Mouse (Mus musculus): ENCODE data around the gene Slc8a1.

Slc8a1 gene

DNA sequence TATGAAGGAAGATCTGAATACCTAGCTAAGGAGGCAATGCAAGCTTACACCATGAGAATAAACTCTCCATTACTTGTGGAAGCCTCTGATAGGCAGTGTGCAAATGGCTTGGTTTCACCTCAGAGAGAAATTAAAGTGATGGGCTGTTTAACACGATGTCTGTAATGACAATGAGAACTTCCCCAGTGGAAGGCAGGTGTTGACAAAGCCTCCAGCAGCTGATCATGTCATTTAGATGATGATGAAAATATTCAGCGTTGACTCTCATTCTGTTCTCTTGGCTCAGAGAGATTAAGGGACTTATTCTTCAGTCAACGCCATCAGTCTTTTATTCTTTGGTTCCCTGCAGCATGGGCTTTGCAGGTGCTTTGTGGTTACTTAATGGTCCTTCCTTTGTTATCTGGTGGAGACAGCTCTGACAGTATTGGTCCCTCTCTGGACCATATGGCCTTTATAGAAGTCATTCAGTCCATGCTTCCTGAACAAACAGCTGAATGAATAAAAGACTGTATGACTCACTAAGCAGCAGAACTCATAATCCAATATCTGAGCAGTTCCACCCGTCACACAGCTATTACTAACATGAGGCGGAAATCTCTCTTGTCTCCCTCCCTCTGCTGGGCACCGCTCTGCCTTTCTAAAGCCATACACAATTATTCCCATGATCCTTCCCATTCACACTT lies 184.0 kb downstream of the Slc8a1 start:
- no peak for DNase-seq (ENCODE audit: low spot score)

DNA sequence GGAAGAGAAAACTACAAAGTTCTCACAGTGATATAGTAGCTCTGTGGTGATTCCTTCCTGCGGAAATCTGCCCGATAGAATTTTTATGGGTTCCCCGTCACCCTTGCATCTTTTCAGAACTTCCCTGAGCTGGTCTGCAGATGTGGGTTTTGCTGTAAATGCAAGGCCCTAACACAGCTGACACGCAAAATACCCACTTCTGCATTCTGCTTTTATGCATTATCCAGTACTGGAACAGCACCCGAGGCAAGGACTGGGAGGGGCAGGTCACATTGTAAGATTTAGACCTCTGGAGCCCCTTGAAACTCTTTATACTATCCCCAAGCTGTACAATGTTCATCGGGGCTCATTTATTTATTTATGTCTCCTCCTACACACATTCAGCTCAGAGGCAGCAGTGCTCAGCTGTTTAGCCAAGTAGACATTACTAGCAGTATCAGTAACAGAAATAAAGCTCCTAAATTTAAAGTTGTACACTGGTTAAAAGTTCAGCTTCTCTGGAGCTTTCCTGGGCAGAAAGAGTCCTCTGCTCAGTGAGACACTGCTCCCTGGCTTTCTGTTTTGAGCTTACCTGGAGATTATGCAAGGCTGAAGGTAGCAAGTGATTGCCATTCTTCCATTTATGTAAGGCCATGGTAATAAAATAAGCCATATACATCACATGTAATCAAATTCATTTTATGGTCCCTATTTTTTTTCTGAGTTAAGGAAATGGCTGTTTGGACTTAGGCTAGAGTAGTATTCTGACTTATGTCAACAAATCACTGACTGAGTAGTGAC lies 186.1 kb downstream of the Slc8a1 start:
- DNase-seq (ENCODE audit: low spot score) = no peak

DNA sequence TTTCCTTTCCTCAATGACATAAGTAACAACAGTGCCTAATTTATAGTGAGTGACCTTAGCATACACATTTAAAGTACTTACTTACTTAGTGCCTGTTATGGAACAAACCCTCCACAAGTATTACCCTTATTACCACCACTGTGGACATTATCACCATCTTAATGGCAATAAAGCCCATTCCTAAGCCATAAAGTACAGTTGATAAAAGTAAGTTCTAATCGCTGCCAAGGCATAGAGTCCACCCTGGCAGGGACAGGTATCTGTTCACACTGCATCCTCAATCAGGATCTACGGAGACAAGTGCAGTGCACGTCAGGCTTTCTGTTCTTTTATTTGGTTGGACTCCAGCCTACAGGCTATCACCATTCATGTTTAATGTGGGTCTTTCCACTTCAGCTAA lies 187.3 kb downstream of the Slc8a1 start:
- DNase-seq (ENCODE audit: low spot score) = no peak

DNA sequence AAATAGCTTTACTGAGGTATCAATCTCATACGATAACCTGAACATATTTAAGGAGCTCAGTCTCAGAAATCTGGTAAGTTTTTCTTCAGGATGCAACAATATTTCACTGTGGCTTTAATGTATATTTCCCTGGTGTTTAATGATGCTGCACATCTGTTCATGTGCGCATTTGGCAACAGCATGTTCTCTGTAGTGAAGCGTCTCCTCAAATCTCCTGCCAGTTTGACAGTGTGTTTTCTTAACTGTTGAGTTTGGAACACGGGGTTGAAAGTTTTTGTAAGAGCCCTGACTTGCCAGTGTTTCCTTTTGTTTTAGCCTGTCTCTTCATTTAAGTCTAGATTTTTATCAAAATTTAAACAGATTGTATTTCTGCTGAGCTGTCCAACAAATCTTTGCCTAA lies 190.2 kb downstream of the Slc8a1 start:
- no peak for DNase-seq (ENCODE audit: low spot score)

DNA sequence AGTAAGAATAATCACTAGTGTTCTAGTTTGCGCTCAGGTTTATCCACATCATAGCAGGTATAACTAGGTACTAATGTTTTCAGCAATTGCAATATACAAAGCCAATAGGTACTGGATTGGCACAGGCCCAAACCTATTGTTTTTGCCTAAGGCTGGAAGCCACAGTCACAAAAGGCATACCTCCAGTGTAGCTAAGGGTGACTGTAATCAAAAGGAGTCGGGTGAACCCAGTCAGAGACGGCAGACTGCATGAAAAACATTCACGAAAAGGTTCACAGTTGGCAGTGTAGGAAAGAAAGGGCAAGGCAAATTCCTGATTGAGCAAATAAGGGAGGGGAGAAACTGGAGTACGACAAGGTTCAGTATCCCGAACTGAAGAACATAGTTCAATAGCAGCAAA lies 191.7 kb downstream of the Slc8a1 start:
- no peak for DNase-seq (ENCODE audit: low spot score)

DNA sequence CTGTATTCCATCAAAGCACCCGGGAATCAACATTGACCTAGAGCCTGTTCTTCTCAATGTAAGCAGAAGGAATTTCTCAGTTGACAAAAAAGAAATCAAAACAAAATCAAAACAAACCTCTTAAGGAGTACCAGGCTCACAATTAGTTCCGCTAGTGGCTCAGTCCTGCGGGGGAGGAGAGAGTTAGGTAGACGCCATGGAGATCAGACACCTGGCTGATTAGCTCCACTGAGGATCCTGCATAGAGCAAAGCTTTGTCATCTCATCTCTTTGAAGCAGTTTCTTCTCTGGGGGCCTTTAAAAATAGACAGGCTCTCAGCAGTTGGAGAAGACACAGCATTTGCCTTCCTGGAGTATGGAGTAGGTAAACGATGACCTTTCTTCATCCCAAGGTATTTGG lies 192.2 kb downstream of the Slc8a1 start:
- DNase-seq (ENCODE audit: low spot score) = no peak

DNA sequence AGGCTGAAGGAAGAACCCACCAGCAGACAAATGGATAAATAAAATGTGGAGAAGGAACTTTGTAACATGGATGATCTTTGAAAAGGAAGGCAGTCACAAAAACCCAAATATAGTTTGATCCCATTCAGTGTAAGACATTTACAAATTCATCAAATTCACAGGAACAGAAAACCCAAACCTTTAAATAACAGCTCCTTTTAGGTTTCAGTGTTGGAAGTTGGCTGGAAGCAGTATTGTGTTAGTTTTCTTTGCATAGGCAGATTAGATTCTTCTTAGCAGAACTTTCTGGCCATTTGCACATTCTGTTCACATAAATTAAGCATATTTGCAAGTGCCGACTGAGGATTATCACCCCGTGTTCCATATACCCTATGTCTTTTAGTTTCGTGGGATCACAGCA lies 193.3 kb downstream of the Slc8a1 start:
- DNase-seq (ENCODE audit: low spot score) = no peak

DNA sequence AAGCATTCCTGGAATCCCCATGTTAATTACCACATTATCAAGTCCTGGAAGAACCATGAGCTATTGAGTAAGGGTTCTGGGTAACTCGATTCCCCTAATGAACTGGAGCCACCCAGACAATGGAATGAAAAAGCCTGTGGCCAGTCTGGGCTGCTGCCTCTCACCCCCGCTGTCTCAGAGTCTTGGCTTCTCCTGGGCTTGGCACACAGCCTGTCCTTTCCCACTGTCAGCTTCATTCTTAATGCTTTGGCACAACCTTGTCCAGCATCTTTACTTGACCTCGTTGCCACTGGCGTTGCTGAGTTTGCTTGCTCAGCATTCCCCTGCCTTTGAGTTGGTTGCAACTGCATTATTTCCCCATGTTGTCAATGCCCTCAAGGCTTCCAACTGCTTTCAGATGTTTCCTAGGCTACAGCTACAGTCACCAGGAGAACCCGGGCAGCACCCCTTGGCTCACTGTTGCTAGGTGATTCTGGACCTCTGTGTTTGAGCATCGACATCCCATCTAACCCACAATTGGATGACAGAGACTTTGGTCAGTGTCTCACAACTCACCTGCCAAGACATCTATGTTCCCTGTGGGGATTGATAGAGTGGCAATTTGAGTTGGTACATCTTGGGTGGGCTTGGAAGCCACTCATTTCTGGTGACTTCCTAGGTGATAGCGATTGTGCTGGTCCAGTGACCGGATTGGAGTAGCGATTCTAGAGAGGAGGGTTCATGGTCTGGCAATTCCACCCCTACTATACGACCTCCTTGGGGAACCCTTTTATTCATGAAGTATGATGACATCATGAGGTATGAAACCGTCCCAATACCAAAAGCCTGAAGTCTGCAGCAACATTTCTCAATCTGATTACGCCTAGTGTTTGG lies 195.6 kb downstream of the Slc8a1 start:
- peak; percentile 8 for DNase-seq (ENCODE audit: low spot score)

DNA sequence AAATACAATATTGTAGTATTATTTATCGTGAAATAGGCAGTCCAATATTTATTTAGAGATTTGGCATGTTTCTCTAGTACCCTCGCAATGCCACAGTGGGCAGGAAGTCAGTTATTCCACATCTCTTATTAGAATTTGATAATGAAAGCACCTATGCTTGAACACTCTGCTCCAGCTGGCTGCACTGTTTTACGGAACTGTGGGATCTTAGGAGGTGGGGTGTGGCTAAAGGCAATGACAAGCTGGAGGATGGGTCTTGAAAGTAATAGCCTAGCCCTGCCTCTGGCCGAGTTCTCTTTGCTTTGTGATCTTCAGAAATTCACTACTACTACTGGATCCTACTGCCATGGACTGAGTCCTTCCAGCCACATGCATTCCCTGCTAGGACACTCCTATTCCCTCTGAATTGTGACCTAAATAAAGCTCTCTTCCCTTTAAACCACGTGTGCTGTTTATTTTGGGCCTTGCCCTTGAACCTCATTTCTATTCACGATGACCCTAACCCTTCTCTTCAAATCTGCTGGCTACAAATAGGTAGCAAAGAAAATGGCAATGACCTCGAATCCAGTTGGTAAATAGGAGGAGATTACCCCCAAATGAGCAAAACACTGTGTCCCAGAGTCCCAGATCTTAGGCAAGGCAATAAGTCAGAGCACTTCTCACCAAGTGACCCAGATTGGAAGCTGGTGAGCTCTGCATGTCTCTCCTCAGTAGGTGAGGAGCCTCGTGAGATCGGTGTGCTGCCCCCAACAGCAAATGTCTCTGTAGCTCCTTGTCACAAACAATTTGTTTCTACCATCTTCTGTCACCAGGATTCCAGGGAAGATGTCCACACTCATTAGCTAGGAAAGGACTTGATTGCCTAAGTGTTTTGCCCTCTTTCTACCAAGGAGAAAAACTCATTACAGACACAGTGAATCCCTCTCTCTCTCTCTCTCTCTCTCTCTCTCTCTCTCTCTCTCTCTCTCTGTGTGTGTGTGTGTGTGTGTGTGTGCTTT lies 199.7 kb downstream of the Slc8a1 start:
- no peak for DNase-seq (ENCODE audit: low spot score)

DNA sequence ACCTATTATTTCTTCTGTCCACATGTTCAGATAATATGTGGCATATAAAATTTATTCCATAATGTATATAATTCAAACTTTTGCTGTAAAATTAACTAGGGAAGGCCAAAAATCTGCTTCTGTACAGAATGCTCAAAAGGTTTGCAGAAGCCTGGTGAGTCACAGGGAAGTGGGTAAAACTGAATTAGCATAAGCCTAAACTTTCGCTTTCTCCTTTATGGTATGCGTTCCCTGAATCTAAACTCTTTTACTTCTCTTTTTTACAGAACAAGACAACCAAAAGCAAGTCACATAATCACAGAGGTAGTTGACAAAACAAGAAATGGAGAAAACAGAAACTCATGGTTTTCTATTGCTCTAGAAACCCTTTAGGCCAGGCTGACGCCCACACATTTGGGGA lies 202.1 kb downstream of the Slc8a1 start:
- DNase-seq (ENCODE audit: low spot score) = no peak

DNA sequence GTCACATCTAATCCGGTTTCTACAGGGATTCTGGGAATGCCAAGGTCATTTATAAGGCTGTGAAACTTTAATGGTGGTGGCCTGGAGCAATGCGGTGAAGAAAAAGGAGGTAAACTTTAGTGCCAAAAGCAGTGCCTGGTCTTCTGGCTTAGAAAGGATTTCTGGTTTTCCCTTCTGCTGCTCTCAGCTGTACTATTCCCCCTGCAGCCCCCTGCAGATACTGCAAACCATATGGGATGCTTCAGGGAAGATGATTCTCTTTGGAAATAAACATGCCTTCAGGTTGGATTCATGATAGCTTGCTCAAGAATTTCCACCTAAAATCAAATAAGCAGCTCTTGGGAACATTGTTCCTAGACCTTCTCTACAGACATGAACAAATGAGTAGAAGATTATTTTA lies 208.3 kb downstream of the Slc8a1 start:
- DNase-seq (ENCODE audit: low spot score) = no peak

DNA sequence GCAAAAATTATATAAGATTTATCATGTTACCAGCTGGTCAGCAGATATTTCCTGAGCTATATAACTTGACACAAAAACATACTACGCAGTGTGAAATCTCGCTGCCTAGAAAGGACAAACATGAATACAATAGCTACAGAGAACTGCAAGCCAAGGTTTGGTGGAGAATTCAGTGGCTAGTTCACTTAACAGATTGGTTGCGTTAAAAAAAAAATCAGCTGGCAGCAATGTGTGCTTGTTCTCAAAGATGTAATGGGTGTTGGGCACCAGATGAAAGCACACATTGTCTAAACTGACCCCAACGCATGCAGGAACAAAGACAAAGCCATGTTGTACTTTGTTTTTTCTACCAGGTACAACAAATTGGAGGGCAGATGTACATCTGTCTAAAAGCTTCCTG lies 209.2 kb downstream of the Slc8a1 start:
- DNase-seq (ENCODE audit: low spot score) = no peak

DNA sequence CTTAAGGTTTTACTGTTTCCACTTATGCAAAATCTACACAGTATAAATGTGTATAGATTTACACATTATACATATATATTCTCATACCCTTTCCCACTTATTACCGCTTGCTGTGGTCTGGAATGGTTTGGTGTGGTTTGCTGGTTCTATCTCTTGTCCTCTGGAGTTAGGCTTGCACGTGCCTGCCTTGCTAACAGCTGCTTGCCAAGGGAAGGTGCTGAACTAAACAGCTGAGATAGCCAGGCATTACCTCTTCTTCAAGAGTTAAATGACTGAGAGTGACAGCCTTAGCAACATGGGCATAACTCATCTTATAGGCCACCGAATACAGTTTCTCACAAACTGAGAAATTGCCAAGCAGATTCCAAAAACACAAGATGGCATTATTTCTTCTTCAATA lies 211.7 kb downstream of the Slc8a1 start:
- DNase-seq (ENCODE audit: low spot score) = no peak

DNA sequence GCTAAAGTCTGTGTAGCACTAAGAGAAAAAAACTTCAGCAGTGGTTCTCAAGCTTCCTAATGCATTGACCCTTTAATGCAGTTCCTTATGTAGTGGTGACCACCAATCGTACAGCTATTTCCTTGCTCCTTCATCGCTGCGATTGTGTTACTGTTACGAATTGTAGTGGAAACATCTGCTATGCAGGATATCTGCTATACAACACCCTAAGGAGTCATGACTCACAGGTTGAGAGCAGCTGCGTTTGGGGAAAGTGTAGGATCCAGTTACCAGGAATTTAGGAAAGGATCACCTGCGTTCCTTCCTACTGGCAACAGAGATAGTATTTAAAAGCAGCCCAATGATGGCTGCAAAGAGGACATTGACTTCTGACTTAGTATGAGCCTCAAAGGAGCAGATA lies 213.4 kb downstream of the Slc8a1 start:
- DNase-seq (ENCODE audit: low spot score) = no peak

DNA sequence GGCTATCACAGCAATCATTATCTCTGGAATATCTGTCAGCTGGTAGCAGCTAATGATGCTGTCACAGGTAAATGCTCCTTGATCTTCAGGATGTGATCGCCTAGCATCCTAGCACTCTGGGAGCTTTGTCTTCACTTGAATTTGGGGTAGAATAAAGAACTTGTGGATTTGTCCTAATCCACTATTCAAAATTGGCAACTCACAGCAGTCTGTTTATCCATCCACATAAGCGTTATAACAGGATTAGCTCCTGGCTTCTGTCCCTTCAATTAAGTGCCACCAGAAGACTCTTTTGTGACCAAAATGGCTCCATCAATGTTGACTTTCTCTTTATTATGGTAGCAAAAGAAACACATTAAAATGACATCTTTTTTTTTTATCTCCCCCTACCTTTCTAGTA lies 214.2 kb downstream of the Slc8a1 start:
- no peak for DNase-seq (ENCODE audit: low spot score)

DNA sequence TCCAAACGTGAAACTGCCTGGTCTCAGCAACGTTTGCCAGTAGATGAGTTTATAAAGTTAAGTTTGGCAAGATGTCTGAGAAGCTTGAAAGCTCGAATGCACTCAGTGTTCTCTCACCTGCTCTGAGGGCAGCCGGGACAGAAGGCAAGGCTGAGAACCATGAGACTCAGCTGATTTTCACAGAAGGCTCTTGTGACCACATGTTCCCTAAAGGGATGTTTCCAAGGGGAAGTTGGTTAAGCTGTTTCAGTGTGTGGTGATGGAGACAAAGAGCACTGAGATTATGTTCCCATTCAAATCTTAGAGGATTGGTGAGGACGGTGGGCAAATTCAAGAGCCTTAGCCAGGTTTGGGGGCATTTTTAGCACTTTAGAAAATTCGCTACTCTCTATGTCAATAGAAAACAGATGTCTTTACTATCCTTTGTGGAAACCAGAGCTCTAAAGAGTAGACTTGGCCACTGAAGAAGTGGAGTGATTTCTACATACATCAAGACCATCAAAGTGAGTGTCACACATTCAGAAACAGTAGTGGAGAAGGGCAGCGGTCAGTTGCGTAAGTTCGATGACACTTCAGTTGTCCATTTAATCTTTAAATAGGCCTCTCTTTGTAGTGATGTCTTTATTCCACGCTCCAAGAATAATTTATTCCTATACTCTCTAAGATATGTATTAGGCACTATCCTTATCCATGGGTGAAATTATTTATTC lies 219.7 kb downstream of the Slc8a1 start:
- DNase-seq (ENCODE audit: low spot score) = no peak

DNA sequence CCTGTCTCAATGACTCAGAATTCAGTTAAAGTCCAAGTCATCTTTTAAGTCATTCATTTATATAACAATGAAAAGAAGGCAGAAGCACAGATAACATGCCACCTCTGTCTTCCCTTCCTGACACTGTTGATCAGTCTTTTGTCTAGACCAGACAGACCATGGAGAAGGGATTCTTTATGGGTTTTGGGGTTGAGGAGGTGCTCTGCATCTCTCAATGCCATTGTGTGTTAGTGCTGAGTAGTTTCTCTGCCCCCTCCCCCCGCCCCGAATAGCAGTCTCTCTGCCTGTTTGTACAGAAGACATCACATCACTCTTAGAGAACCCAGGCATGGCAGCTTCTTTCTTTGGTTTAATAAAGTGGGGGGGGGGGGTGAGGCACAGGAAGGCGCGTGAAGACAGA lies 222.0 kb downstream of the Slc8a1 start:
- no peak for DNase-seq (ENCODE audit: low spot score)

DNA sequence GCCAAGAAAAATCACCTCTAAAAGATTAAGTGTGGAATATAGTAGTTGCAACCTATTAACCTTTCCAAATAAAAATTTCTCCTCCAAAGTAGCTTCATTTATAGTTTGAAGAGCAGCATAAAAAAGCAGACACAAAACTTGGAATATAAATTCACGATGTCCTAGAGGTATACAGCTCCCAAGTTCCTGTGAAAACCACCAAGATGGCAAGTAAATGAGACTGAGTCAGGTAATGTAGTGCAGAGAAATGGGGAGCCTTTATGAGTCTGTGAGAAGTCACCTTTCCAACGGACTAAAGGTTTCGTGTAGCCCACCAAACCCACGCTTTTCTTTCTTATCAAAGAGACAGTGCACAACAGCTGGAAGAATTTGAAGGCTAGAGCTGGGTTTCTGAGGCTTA lies 224.2 kb downstream of the Slc8a1 start:
- no peak for DNase-seq (ENCODE audit: low spot score)

DNA sequence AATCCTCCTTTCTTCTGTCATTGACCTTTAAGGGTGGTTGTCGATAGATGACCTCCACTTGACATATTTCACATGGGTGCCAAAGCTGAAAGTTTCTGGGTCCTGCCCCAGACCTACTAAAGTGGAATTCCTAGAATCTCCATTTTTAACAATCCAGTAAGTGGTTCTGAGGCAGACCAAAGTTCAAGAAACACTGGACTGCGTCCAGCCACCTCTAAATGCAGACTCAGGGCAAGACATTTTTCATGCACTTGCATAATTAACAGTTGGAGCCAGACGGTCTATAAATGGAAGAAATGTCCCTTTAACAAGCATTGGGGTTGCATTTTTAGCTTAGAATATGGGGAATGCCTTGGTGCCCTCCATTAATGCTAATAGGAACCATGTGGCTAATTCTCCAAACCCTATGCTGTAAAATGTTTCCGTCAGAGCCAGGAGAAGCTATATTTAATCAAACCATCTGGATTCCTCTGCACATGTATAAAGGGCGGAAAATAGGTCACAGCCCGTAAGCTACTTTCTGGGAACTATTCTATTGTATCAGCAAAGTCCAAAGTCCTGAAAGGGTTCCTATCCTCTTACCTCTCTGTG lies 224.7 kb downstream of the Slc8a1 start:
- DNase-seq (ENCODE audit: low spot score) = no peak

DNA sequence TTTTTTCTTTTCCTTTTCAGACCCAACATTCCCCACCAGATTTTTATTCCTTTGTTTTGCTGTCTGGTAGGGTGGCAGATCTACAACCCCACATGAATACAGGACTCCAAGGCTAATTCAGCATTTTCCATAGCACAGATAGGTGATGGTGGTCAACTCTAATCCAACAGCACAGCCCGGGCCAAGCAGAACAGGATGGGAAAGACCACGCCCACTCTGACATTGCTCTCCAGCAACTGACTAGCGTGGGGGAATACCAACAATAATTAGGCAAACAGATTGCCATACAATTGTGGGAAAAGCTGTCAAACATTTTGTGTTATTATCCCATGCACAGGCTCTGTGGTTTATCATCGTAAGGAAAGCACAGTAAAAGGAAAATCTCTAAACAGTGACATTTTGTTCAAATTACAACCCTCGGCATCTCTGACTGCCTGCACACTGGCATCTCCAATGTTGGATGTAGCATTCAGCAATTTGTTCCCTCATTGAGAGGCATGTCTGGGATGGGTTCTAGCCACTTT lies 233.0 kb downstream of the Slc8a1 start:
- DNase-seq (ENCODE audit: low spot score) = no peak

All from ovary, postnatal 36 days (tissue).